Mouse (Mus musculus) spleen, adult 2 months (tissue): ENCODE measurements around the gene Bckdk. TPM values are rescaled to one million over a fixed set of nuclear protein-coding genes. Genes with fewer than 3 reads are reported as not detected.

Experiments
- DNase-seq, 2 experiments: peaks; one replicate each; pipeline versions ENCODE4 v3.0.0 to v3.0.0-alpha.2; 2012 to 2021; ENCODE audit warnings: low spot score in 2 of 2, low read depth in 1 of 2
- H3K27ac ChIP-seq: fragments of 200-500 bp; 2 replicates; pipeline ENCODE4 v1.5.1; 2012; ENCODE audit warnings: low read length, inconsistent platforms; ENCODE audit not compliant: insufficient read depth
- H3K27me3 ChIP-seq: fragments of 200-500 bp; 2 replicates; pipeline ENCODE4 v1.6.1; 2012; ENCODE audit warnings: mild to moderate bottlenecking, moderate library complexity, low read length, inconsistent platforms; ENCODE audit not compliant: control insufficient read depth, insufficient read depth
- H3K36me3 ChIP-seq: fragments of 200-500 bp; 2 replicates; pipeline ENCODE4 v1.6.1; 2012; ENCODE audit warnings: mild to moderate bottlenecking, low read length, inconsistent platforms; ENCODE audit not compliant: control insufficient read depth, insufficient read depth
- H3K4me1 ChIP-seq: fragments of 200-500 bp; 2 replicates; pipeline ENCODE4 v1.6.1; 2011; ENCODE audit warnings: inconsistent platforms; ENCODE audit not compliant: control insufficient read depth, insufficient read depth, insufficient read length
- H3K4me3 ChIP-seq: fragments of 200-500 bp; 2 replicates; pipeline ENCODE4 v1.5.1; 2011; ENCODE audit warnings: mild to moderate bottlenecking, inconsistent platforms; ENCODE audit not compliant: insufficient read depth, insufficient read length; ENCODE audit errors: extremely low read depth
- CTCF ChIP-seq: fragments of 200-500 bp; IDR thresholded peaks from 2 replicates; pipeline ENCODE4 v1.5.1; 2011; ENCODE audit warnings: mild to moderate bottlenecking, inconsistent platforms; ENCODE audit not compliant: insufficient read depth, insufficient read length, insufficient replicate concordance; ENCODE audit errors: extremely low read depth
- POLR2A ChIP-seq: fragments of 200-500 bp; IDR thresholded peaks from 2 replicates; pipeline ENCODE4 v1.6.1; 2011; ENCODE audit warnings: low read depth, low read length, inconsistent platforms
- WGBS: fragments of 180-500 bp; shearing (Covaris S2); methylation state at CpG from one replicate; pipeline ENCODE4 v1.1.7; 2018; 5-methylcytosine and 5-hydroxymethylcytosine counted together
- polyA plus RNA-seq: library from polyadenylated mRNA; depleted of rRNA; stranded (reverse); fragments of >200 nt; gene quantifications from 2 replicates; pipeline ENCODE4 v1.2.3, GENCODE M21; 2012; rRNA removed

Bckdk gene
- polyA plus RNA-seq, 1 experiment = 59.9 TPM

DNA sequence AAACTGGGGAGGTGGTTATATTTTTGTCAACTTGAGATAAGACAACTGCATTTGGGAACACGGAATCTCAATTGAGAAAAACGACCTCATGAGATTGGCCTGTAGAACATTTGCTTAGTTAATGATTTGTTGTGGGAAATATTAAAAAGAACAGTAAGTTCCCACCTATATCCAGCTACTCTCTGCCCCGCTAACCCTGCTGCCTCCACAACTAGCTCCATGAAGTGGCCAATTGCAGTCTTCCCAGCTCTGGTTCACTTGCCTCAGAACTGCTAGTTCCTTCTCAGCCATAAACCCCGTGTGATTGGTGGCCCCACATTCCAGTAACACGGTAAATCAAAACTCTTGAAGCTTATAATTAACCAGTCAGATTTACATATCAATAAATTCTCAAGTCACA lies 55.5 kb downstream of the Bckdk start:
- H3K4me1 ChIP-seq = no peaks in the 10 kb centered on the region
- no peak for DNase-seq
- WGBS = 79% methylated on average over 5 of the region's 5 CpGs
- H3K27me3 ChIP-seq = no peaks in the 10 kb centered on the region
- H3K4me3 ChIP-seq = no peak overlapping the region
- no peaks in the 10 kb centered on the region for H3K36me3 ChIP-seq
- no peak for TF ChIP-seq POLR2A
- no peak for TF ChIP-seq CTCF
- no peak overlapping the region for H3K27ac ChIP-seq

Other genes with a start within 250 kb of the Bckdk start
- gene Bcl7c, start 195.1 kb upstream of the Bckdk start, polyA plus RNA-seq = 17.7 and 26.1 TPM in 2 replicates
- gene Ctf1, start 191.3 kb upstream of the Bckdk start, polyA plus RNA-seq = 0.91 and 1.4 TPM in 2 replicates
- not detected in 2 replicates for gene Ctf2, start 171.9 kb upstream of the Bckdk start, polyA plus RNA-seq
- 17.4 and 23.6 TPM in 2 replicates for gene Fbxl19, start 159.5 kb upstream of the Bckdk start, polyA plus RNA-seq
- gene Orai3, start 134.3 kb upstream of the Bckdk start, polyA plus RNA-seq = 50.3 and 62.9 TPM in 2 replicates
- 13.9 and 14.9 TPM in 2 replicates for gene Setd1a, start 127.4 kb upstream of the Bckdk start, polyA plus RNA-seq
- gene Gm49388, start 118.5 kb upstream of the Bckdk start, polyA plus RNA-seq = not detected in 2 replicates
- gene Hsd3b7, start 103.5 kb upstream of the Bckdk start, polyA plus RNA-seq = 22.7 and 23.6 TPM in 2 replicates
- 54.7 and 66.5 TPM in 2 replicates for gene Stx4a, start 79.8 kb upstream of the Bckdk start, polyA plus RNA-seq
- gene Stx1b, start 79.5 kb upstream of the Bckdk start, polyA plus RNA-seq = 1.2 and 1.4 TPM in 2 replicates
- 27.2 and 30.7 TPM in 2 replicates for gene Zfp646, start 27.9 kb upstream of the Bckdk start, polyA plus RNA-seq
- gene Zfp668, start 27.3 kb upstream of the Bckdk start, polyA plus RNA-seq = 8.6 and 10.4 TPM in 2 replicates
- 1.4 and 1.7 TPM in 2 replicates for gene Prss53, start 13.1 kb upstream of the Bckdk start, polyA plus RNA-seq
- gene Gm21974, start 8.6 kb upstream of the Bckdk start, polyA plus RNA-seq = not detected in 2 replicates
- 46.1 and 61.2 TPM in 2 replicates for gene Vkorc1, start 8.5 kb upstream of the Bckdk start, polyA plus RNA-seq
- gene Kat8, start 8.4 kb downstream of the Bckdk start, polyA plus RNA-seq = 11.3 and 12.2 TPM in 2 replicates
- gene Prss8, start 26.0 kb downstream of the Bckdk start, polyA plus RNA-seq = 3.7 and 4.2 TPM in 2 replicates
- 4.4 and 6.0 TPM in 2 replicates for gene Prss36, start 42.6 kb downstream of the Bckdk start, polyA plus RNA-seq
- 239 and 285 TPM in 2 replicates for gene Fus, start 63.4 kb downstream of the Bckdk start, polyA plus RNA-seq
- 98.6 and 100 TPM in 2 replicates for gene Pycard, start 89.8 kb downstream of the Bckdk start, polyA plus RNA-seq
- 0.19 and 0.33 TPM in 2 replicates for gene Trim72, start 99.9 kb downstream of the Bckdk start, polyA plus RNA-seq
- gene Itgam, start 158.6 kb downstream of the Bckdk start, polyA plus RNA-seq = 11.1 and 26.4 TPM in 2 replicates
- 0.40 and 0.61 TPM in 2 replicates for gene Gm49368, start 158.6 kb downstream of the Bckdk start, polyA plus RNA-seq
- gene Itgax, start 225.5 kb downstream of the Bckdk start, polyA plus RNA-seq = 28.4 and 29.5 TPM in 2 replicates